Mouse (Mus musculus): ENCODE measurements at regions not wholly inside any gene's neighbourhood (a gene's known extent, or its start where the extent isn't known, plus 50 kb on each side); places are given as distances from the start of the nearest gene placed in this dataset.

GRCm38 (mm10) chr1:73685734-73686133, 438.5 kb downstream of the Tns1 start:
- TF ChIP-seq POLR2A (IDR thresholded peaks at IDR 0.05; ENCODE audit: borderline replicate concordance, insufficient read depth, low read length) (no peak), CTCF (IDR thresholded peaks at IDR 0.05; ENCODE audit: borderline replicate concordance, insufficient read depth, low read depth, low read length) (no peak)

Data from cerebellum, adult 2 months (tissue).